Mouse (Mus musculus) heart, postnatal 10 days (tissue): ENCODE results near the gene Sh3rf3. TPM values are rescaled to one million over a fixed set of nuclear protein-coding genes. Genes with fewer than 3 reads are reported as not detected.

ENCODE experiments used
- DNase-seq, 2 experiments: peaks; one replicate each; pipeline ENCODE4 v3.0.0; 2021
- intact Hi-C: fragments of 180-260 bp; cut with DNase I; formaldehyde crosslinking; loops from one replicate; pipeline ENCODE4 v1.15.1; 2025
- total RNA-seq, 2 experiments: library from RNA; stranded (reverse); gene quantifications; 2 replicates each; pipeline ENCODE4 v1.2.3; 2021

The Sh3rf3 gene
- total RNA-seq, 2 experiments from 2014 or later: 1.3 to 1.7 TPM

- DNase-seq: no peak
- intact Hi-C loops: no loop called here
Observed at GRCm38 (mm10) chr10:58848127-58848526, 35.0 kb downstream of the Sh3rf3 start.

- DNase-seq: no peak
Observed at GRCm38 (mm10) chr10:58848536-58848935, 35.4 kb downstream of the Sh3rf3 start.

GRCm38 (mm10) chr10:58854548-58855198, 41.5 kb downstream of the Sh3rf3 start:
- DNase-seq: no peak
- intact Hi-C loops: no loop called here

More at GRCm38 (mm10) chr10:58848536-58848935, 35.4 kb downstream of the Sh3rf3 start:
- intact Hi-C loops: no loop called here

- intact Hi-C loops: no loop called here
- no peak for DNase-seq
Observed at GRCm38 (mm10) chr10:58855199-58855751, 42.1 kb downstream of the Sh3rf3 start.

GRCm38 (mm10) chr10:58855814-58856213, 42.7 kb downstream of the Sh3rf3 start:
- no peak for DNase-seq
- intact Hi-C loops: no loop called here

- no peak for DNase-seq
- intact Hi-C loops: no loop called here
Observed at GRCm38 (mm10) chr10:58856742-58857141, 43.6 kb downstream of the Sh3rf3 start.

GRCm38 (mm10) chr10:58864735-58865134, 51.6 kb downstream of the Sh3rf3 start:
- DNase-seq: no peak
- intact Hi-C loops: no loop called here

GRCm38 (mm10) chr10:58867536-58867935, 54.4 kb downstream of the Sh3rf3 start:
- intact Hi-C loops: no loop called here
- DNase-seq: no peak

GRCm38 (mm10) chr10:58869836-58870235, 56.7 kb downstream of the Sh3rf3 start:
- intact Hi-C loops: no loop called here
- DNase-seq: peak; percentile 3 to 12

GRCm38 (mm10) chr10:58871149-58871820, 58.1 kb downstream of the Sh3rf3 start:
- intact Hi-C loops: no loop called here
- no peak for DNase-seq

- no peak for DNase-seq
- intact Hi-C loops: no loop called here
Observed at GRCm38 (mm10) chr10:58871821-58872577, 58.8 kb downstream of the Sh3rf3 start.

GRCm38 (mm10) chr10:58877835-58878234, 64.7 kb downstream of the Sh3rf3 start:
- DNase-seq: no peak
- intact Hi-C loops: no loop called here

- DNase-seq: no peak
- intact Hi-C loops: no loop called here
Observed at GRCm38 (mm10) chr10:58878636-58879035, 65.5 kb downstream of the Sh3rf3 start.

- no peak for DNase-seq
- intact Hi-C loops: no loop called here
Observed at GRCm38 (mm10) chr10:58882741-58883140, 69.6 kb downstream of the Sh3rf3 start.

- intact Hi-C loops: no loop called here
- no peak for DNase-seq
Observed at GRCm38 (mm10) chr10:58885351-58885750, 72.2 kb downstream of the Sh3rf3 start.

GRCm38 (mm10) chr10:58885816-58886215, 72.7 kb downstream of the Sh3rf3 start:
- intact Hi-C loops: no loop called here
- DNase-seq: no peak

- intact Hi-C loops: no loop called here
- DNase-seq: no peak
Observed at GRCm38 (mm10) chr10:58890671-58891439, 77.7 kb downstream of the Sh3rf3 start.

- DNase-seq: no peak
- intact Hi-C loops: no loop called here
Observed at GRCm38 (mm10) chr10:58895431-58895830, 82.3 kb downstream of the Sh3rf3 start.

GRCm38 (mm10) chr10:58897009-58897543, 83.9 kb downstream of the Sh3rf3 start:
- DNase-seq: no peak
- intact Hi-C loops: no loop called here

GRCm38 (mm10) chr10:58905253-58905652, 92.1 kb downstream of the Sh3rf3 start:
- intact Hi-C loops: no loop called here
- DNase-seq: no peak
